Mouse (Mus musculus) embryonic facial prominence, embryonic 11.5 days (tissue): ENCODE measurements around the gene Aldh16a1. TPM values are rescaled to one million over a fixed set of nuclear protein-coding genes. Genes with fewer than 3 reads are reported as not detected.
"Not testable (repeated sequence)": the region's sequence is repeated elsewhere in the genome, so short reads cannot be mapped to it uniquely, and the experiment has no call there.

Experiments used
- ATAC-seq: fragments of 200-750 bp; cut with Nextera tagmentation; replicated peaks from 2 replicates; pipeline ENCODE4 v1.8.0; 2017; ENCODE audit warnings: low read depth; ENCODE audit not compliant: insufficient number of reproducible peaks, low FRiP score, low TSS enrichment
- DNase-seq: peaks from one replicate; pipeline ENCODE4 v3.0.0-alpha.2; 2015; ENCODE audit warnings: low spot score
- H3K27ac ChIP-seq: fragments of 300-500 bp; sonication (generic); replicated peaks from 2 replicates; pipeline ENCODE4 v1.5.1; 2014; ENCODE audit warnings: mild to moderate bottlenecking, low read depth, low read length, control low read depth
- H3K27me3 ChIP-seq: fragments of 300-500 bp; sonication (generic); 2 replicates; pipeline ENCODE4 v1.6.1; 2014; ENCODE audit warnings: mild to moderate bottlenecking, low read length, moderate library complexity, mixed read lengths; ENCODE audit not compliant: control insufficient read depth, insufficient read depth
- H3K36me3 ChIP-seq: fragments of 300-500 bp; sonication (generic); replicated peaks from 2 replicates; pipeline ENCODE4 v1.6.1; 2014; ENCODE audit warnings: low read depth, mild to moderate bottlenecking, low read length, moderate library complexity, mixed read lengths; ENCODE audit not compliant: control insufficient read depth, insufficient read depth
- H3K4me1 ChIP-seq: fragments of 300-500 bp; sonication (generic); 2 replicates; pipeline ENCODE4 v1.6.1; 2014; ENCODE audit warnings: low read length, mixed read lengths; ENCODE audit not compliant: control insufficient read depth, insufficient read depth
- H3K4me2 ChIP-seq: fragments of 300-500 bp; sonication (generic); 2 replicates; pipeline ENCODE4 v1.6.1; 2014; ENCODE audit warnings: low read depth, mild to moderate bottlenecking, control low read depth, low read length, moderate library complexity
- H3K4me3 ChIP-seq: fragments of 300-500 bp; sonication (generic); 2 replicates; pipeline ENCODE4 v1.5.1; 2014; ENCODE audit warnings: low read depth, low read length, control low read depth
- H3K9ac ChIP-seq: fragments of 300-500 bp; sonication (generic); replicated peaks from 2 replicates; pipeline ENCODE4 v1.6.1; 2014; ENCODE audit warnings: mild to moderate bottlenecking, control low read depth, low read length
- H3K9me3 ChIP-seq: fragments of 300-500 bp; sonication (generic); replicated peaks from 2 replicates; pipeline ENCODE4 v1.6.1; 2016; ENCODE audit warnings: mild to moderate bottlenecking, low read length, inconsistent platforms, mixed read lengths; ENCODE audit not compliant: control insufficient read depth
- WGBS: fragments of 180-500 bp; shearing (Covaris S2); extraction: QIAGEN DNeasy Blood & Tissue Kit; methylation state at CpG from one replicate; pipeline ENCODE4 v1.1.7; 2014; 5-methylcytosine and 5-hydroxymethylcytosine counted together
- polyA plus RNA-seq: library from polyadenylated mRNA; unstranded; fragments of >200 nt; fragmentation: Nextera tagmentation; extraction: Ambion mirVana; gene quantifications from 2 replicates; pipeline ENCODE4 v1.2.1, GENCODE M21; 2014

Gene Aldh16a1
- polyA plus RNA-seq, 1 experiment from 2014 or later = 32.3 TPM

- no peak overlapping the region for H3K4me2 ChIP-seq
- H3K36me3 ChIP-seq = peaks cover 18% of the 10 kb centered on the region
- peaks cover 3% of the 10 kb centered on the region; the same call in 1 of the 2 replicates for H3K4me1 ChIP-seq
- 83% methylated on average over 8 of the region's 8 CpGs for WGBS
- H3K27me3 ChIP-seq = no peaks in the 10 kb centered on the region
- DNase-seq (no peak), ATAC-seq (no peak)
- H3K4me3 ChIP-seq = no peak overlapping the region
- H3K27ac ChIP-seq = no peak overlapping the region
- no peaks in the 10 kb centered on the region for H3K9me3 ChIP-seq
- H3K9ac ChIP-seq = no peak overlapping the region
Observed at GRCm38 (mm10) chr7:45117566-45117965, 36.8 kb downstream of the Aldh16a1 start.

- 75% methylated on average over 2 of the region's 2 CpGs for WGBS
Observed at GRCm38 (mm10) chr7:45113476-45113875, 40.9 kb downstream of the Aldh16a1 start.

GRCm38 (mm10) chr7:45112529-45112928 lies 41.9 kb downstream of the Aldh16a1 start:
- Histone ChIP-seq H3K36me3 (no peaks in the 10 kb centered on the region), H3K4me3 (no peak overlapping the region), H3K27me3 (no peaks in the 10 kb centered on the region), H3K9me3 (no peaks in the 10 kb centered on the region), H3K4me2 (no peak overlapping the region), H3K4me1 (no peaks in the 10 kb centered on the region), H3K27ac (no peak overlapping the region), H3K9ac (no peak overlapping the region)
- no peak for DNase-seq
- no peak for ATAC-seq
- WGBS = 61% methylated on average over 3 of the region's 3 CpGs

More at GRCm38 (mm10) chr7:45113476-45113875, 40.9 kb downstream of the Aldh16a1 start:
- no peak overlapping the region for H3K4me2 ChIP-seq
- ATAC-seq (no peak), DNase-seq (no peak)
- H3K9ac ChIP-seq = no peak overlapping the region
- H3K4me3 ChIP-seq = no peak overlapping the region
- no peaks in the 10 kb centered on the region for H3K9me3 ChIP-seq
- H3K36me3 ChIP-seq = no peaks in the 10 kb centered on the region
- H3K27me3 ChIP-seq = no peaks in the 10 kb centered on the region
- no peaks in the 10 kb centered on the region for H3K4me1 ChIP-seq
- H3K27ac ChIP-seq = no peak overlapping the region

- no peak for DNase-seq
- Histone ChIP-seq H3K4me1 (no peaks in the 10 kb centered on the region), H3K9me3 (no peaks in the 10 kb centered on the region), H3K4me3 (no peak overlapping the region), H3K36me3 (no peaks in the 10 kb centered on the region), H3K27me3 (no peaks in the 10 kb centered on the region), H3K9ac (no peak overlapping the region), H3K4me2 (no peak overlapping the region), H3K27ac (no peak overlapping the region)
- WGBS = 65% methylated on average over 2 of the region's 2 CpGs
- no peak for ATAC-seq
Observed at GRCm38 (mm10) chr7:45111940-45112339, 42.4 kb downstream of the Aldh16a1 start.

GRCm38 (mm10) chr7:45110089-45110488 lies 44.3 kb downstream of the Aldh16a1 start:
- H3K27me3 ChIP-seq, H3K4me1 ChIP-seq, H3K9me3 ChIP-seq, H3K27ac ChIP-seq, H3K4me2 ChIP-seq, DNase-seq, H3K36me3 ChIP-seq, H3K9ac ChIP-seq, ATAC-seq, H3K4me3 ChIP-seq: not testable (repeated sequence)
- WGBS = 91% methylated on average over 4 of the region's 4 CpGs

GRCm38 (mm10) chr7:45107052-45107645 lies 47.2 kb downstream of the Aldh16a1 start:
- Histone ChIP-seq H3K4me2 (no peak overlapping the region), H3K27ac (no peak overlapping the region), H3K9me3 (no peaks in the 10 kb centered on the region), H3K36me3 (no peaks in the 10 kb centered on the region), H3K27me3 (no peaks in the 10 kb centered on the region), H3K4me1 (no peaks in the 10 kb centered on the region; the same call in 1 of the 2 replicates), H3K9ac (no peak overlapping the region), H3K4me3 (no peak overlapping the region)
- no peak for DNase-seq
- WGBS = 57% methylated on average over 5 of the region's 5 CpGs
- ATAC-seq = no peak

GRCm38 (mm10) chr7:45106441-45106840 lies 47.9 kb downstream of the Aldh16a1 start:
- ATAC-seq (no peak), DNase-seq (no peak)
- Histone ChIP-seq H3K9ac (peak overlapping the region; percentile 18; the same call in 1 of the 2 replicates), H3K4me1 (no peaks in the 10 kb centered on the region; the same call in 1 of the 2 replicates), H3K27me3 (no peaks in the 10 kb centered on the region), H3K27ac (no peak overlapping the region), H3K4me2 (no peak overlapping the region), H3K36me3 (no peaks in the 10 kb centered on the region), H3K9me3 (no peaks in the 10 kb centered on the region), H3K4me3 (no peak overlapping the region)
- WGBS = 37% methylated on average over 6 of the region's 6 CpGs

GRCm38 (mm10) chr7:45105491-45105890 lies 48.9 kb downstream of the Aldh16a1 start:
- H3K36me3 ChIP-seq = no peaks in the 10 kb centered on the region
- DNase-seq = no peak
- 79% methylated on average over 8 of the region's 8 CpGs for WGBS

More at GRCm38 (mm10) chr7:45105491-45105890, 48.9 kb downstream of the Aldh16a1 start:
- Histone ChIP-seq H3K4me2 (no peak overlapping the region), H3K27ac (no peak overlapping the region), H3K4me3 (no peak overlapping the region), H3K9ac (no peak overlapping the region), H3K27me3 (no peaks in the 10 kb centered on the region), H3K9me3 (no peaks in the 10 kb centered on the region), H3K4me1 (no peaks in the 10 kb centered on the region; the same call in 1 of the 2 replicates)
- ATAC-seq = no peak
